Mouse (Mus musculus) thymus, adult 18-20 months (tissue): ENCODE measurements around the gene Cdh13.
"Not testable (repeated sequence)": the region's sequence is repeated elsewhere in the genome, so short reads cannot be mapped to it uniquely, and the experiment has no call there.

Experiments used
- DNase-seq, 2 experiments: peaks; one replicate each; pipeline ENCODE4 v3.0.0; 2022; ENCODE audit warnings: mixed read lengths in 2 of 2

Cdh13 gene

GRCm38 (mm10) chr8:119281761-119282160 lies 998.2 kb downstream of the Cdh13 start:
- DNase-seq, result no peak

GRCm38 (mm10) chr8:119284516-119284915 lies 1001.0 kb downstream of the Cdh13 start:
- DNase-seq, result no peak

- no peak for DNase-seq
Measured at GRCm38 (mm10) chr8:119284920-119285319, 1001.4 kb downstream of the Cdh13 start.

GRCm38 (mm10) chr8:119295477-119295876 lies 1011.9 kb downstream of the Cdh13 start:
- DNase-seq, result no peak

- not testable (repeated sequence) for DNase-seq
Measured at GRCm38 (mm10) chr8:119297752-119298151, 1014.2 kb downstream of the Cdh13 start.

GRCm38 (mm10) chr8:119300335-119300734 lies 1016.8 kb downstream of the Cdh13 start:
- DNase-seq, result no peak

- no peak for DNase-seq
Measured at GRCm38 (mm10) chr8:119304196-119304595, 1020.7 kb downstream of the Cdh13 start.

GRCm38 (mm10) chr8:119311412-119311811 lies 1027.9 kb downstream of the Cdh13 start:
- no peak for DNase-seq

GRCm38 (mm10) chr8:119323215-119323614 lies 1039.7 kb downstream of the Cdh13 start:
- no peak for DNase-seq

- DNase-seq, result no peak
Measured at GRCm38 (mm10) chr8:119339546-119339945, 1056.0 kb downstream of the Cdh13 start.

- DNase-seq, result peak in 1 of 2 experiments; percentile 14
Measured at GRCm38 (mm10) chr8:119343606-119344005, 1060.1 kb downstream of the Cdh13 start.

GRCm38 (mm10) chr8:119344190-119344856 lies 1060.8 kb downstream of the Cdh13 start, which contains the start of gene Hsbp1:
TSS of gene Hsbp1 (plus strand) at chr8:119344488.
- peak; percentile 91 to 95 for DNase-seq

GRCm38 (mm10) chr8:119345029-119345682 lies 1061.6 kb downstream of the Cdh13 start:
- DNase-seq, result no peak

- DNase-seq, result peak in 1 of 2 experiments; percentile 17
Measured at GRCm38 (mm10) chr8:119345683-119346075, 1062.1 kb downstream of the Cdh13 start.

- DNase-seq, result no peak
Measured at GRCm38 (mm10) chr8:119351647-119352046, 1068.1 kb downstream of the Cdh13 start.

GRCm38 (mm10) chr8:119352977-119353658 lies 1069.6 kb downstream of the Cdh13 start:
- no peak for DNase-seq

GRCm38 (mm10) chr8:119353659-119354023 lies 1070.1 kb downstream of the Cdh13 start:
- no peak for DNase-seq

- not testable (repeated sequence) for DNase-seq
Measured at GRCm38 (mm10) chr8:119356631-119357030, 1073.1 kb downstream of the Cdh13 start.

- DNase-seq, result no peak
Measured at GRCm38 (mm10) chr8:119358175-119358574, 1074.6 kb downstream of the Cdh13 start.

- DNase-seq, result peak in 1 of 2 experiments; percentile 19
Measured at GRCm38 (mm10) chr8:119358836-119359235, 1075.3 kb downstream of the Cdh13 start.

- no peak for DNase-seq
Measured at GRCm38 (mm10) chr8:119360686-119361295, 1077.3 kb downstream of the Cdh13 start.
